Mouse (Mus musculus) stomach, postnatal 0 days (tissue): ENCODE results near the gene Gga1.

Experiments
- CTCF ChIP-seq: IDR thresholded peaks from 2 replicates; pipeline ENCODE4 v1.5.1; 2016; ENCODE audit warnings: antibody characterized with exemption, low read depth, mild to moderate bottlenecking, moderate library complexity
- EP300 ChIP-seq: optimal IDR thresholded peaks from 2 replicates; pipeline ENCODE3; 2016; ENCODE audit warnings: antibody characterized with exemption

- no peak for TF ChIP-seq CTCF
- TF ChIP-seq EP300, result no peak
Measured at GRCm38 (mm10) chr15:78923585-78923984, 46.6 kb downstream of the Gga1 start.
